Mouse (Mus musculus): ENCODE measurements at regions not wholly inside any gene's neighbourhood (a gene's known extent, or its start where the extent isn't known, plus 50 kb on each side); places are given as distances from the start of the nearest gene placed in this dataset.

GRCm38 (mm10) chr10:23595541-23595940 is 191.5 kb downstream of the Rps12 start:
- TF ChIP-seq CTCF (IDR thresholded peaks at IDR 0.05) (no peak), EP300 (IDR thresholded peaks at IDR 0.05) (no peak)

Measured in lung, postnatal 0 days (tissue).